Mouse (Mus musculus) right cerebral cortex, postnatal 25 days (tissue): ENCODE measurements around the gene Zbtb20.

Source experiments
- DNase-seq: peaks from one replicate; pipeline ENCODE4 v3.0.0; 2022

Gene Zbtb20

DNA sequence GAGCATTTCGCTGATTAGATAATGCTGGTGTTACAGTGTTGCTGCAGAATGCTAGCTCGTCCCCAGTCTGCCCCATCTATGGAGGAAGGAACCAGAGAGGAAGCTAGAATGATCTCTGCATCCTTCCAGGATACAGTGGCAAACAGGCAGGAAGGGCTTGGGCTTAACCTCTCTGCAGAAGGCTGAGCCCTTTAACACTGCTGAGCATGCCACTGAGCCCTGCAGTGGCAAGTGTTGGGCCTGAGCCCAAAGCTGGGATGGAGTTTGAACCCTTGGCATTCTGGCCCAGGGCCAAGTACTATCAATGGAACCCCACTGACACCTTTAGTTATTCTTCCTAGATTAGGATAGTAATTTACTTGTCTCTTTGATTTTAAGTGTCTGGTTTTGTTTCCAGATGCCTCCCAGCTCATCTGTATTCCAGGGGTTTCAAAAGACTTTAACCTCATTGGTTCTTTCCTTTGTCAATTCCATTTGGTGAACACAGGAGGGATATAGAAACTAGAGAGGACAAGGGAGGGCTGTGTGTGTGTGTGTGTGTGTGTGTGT lies 532.0 kb downstream of the Zbtb20 start:
- no peak for DNase-seq

DNA sequence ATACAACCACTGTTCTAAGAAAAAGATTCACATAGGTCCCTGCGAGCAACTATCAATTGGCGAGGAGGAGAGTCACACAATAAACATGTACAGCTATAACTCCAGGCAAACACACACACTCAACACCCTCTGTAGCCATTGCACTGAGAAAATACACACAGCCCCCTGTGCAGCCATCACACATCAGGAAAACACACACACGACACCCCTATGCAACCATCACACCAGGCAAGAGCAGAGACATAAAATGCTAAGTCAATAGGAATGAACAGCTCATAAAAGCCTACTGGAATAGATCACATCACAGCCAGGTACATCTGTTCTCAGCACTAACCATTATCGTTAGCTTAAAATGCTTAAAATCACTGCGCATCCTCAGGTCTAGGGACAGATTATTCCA lies 532.9 kb downstream of the Zbtb20 start:
- no peak for DNase-seq

DNA sequence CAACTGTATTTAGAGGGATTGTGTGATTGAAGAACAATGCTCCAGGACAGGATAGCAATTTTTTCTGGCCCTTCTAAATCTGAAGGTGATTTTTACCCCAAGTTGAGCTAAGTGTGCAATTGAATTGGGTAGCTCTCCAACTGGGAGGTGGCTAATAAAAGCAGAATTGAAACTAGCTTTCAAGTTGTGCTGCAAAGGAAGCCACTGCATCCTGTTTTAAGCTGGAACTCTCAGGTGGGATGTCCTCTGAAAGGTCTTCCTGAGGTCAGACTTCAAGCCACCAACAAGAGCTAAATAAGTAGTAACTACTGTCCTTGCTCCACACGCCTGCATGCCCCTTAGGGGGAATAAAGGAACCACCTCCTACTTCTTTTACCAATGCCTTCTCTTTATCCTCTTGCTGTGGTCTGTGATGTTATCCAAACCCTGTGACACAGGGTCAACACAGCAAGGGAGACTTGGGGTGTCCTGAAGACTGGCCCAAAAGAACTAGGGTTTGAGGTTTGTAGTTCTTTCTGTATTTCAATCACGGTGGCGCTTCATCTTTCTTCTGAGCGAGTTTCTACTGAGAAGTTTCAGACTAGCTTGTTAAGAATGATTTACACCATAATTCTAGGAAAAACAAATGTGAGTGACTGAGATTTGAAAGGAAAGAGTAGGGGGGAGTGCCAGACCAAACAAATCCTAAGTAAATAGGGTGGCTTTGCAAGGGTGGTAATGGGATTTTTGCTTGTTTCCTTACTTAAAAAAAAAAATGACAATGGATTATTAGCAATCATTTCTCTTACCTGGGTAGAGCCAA lies 533.6 kb downstream of the Zbtb20 start:
- no peak for DNase-seq

DNA sequence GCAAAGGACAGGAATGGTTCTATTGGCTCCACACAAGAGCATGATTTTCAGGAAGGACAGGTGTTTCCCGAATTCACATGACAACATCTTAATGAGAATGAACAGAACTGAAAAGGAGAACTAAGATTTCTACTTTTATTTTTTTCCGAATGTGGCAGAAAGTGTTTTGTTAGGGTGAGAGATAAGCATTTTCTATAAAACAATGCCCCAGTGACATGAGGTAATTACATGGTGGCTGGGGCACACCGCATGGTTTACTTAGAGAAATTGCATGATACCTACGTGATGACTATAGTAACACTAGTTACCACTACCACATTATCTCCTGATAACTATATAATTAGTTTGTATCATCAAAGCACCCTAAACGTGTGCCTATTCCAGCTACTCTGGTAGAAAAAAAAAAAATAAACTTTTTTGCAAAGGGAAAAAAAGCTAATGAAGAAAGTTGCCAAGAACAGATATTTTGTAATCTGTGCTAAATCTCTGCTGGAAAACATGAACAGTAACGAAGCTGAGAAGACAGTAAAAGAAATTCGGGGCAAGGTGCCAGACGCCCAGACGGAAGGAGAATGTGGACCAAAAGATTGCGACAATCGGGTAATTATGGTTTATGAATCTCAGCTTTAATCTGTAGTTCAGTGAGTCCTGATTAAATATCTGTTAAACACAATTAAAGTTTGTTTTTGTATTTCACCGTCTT lies 534.4 kb downstream of the Zbtb20 start:
- DNase-seq = peak; percentile 13

DNA sequence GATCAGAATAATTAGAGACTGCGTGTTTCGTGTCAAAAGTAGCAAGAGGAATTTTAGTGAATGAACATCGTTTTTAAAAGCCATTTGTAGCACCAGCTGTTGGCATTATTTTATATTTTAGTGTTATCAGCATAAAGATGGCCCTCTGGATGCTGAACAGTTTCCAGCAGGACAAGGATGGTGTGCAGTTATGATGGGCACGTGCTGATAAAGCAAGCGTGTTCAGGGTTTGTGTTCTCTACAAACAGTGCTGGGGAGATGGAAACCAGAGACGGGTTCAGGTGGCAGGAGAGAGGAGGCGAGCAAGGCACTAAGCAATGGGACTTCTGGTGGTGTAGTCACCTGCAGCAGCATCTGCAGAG lies 534.9 kb downstream of the Zbtb20 start:
- DNase-seq = no peak

DNA sequence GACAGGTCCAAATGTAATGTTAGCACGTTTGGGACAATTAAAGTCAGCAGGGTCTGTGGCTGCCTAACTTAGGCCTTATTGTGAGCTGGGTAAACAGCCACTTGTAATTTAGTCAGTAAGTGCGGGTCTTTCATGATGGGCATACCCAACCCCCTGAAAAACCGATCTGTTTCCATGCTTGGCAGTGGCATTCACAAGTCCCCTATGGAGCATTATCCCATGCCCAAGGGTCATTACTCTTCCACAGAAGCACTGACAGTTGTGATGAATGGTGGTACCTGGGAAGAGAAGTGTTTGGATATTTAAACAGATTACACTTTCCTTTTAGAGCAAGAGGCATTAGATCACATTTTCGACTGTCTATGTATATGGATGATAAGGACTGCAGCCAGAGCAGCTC lies 540.2 kb downstream of the Zbtb20 start:
- no peak for DNase-seq

DNA sequence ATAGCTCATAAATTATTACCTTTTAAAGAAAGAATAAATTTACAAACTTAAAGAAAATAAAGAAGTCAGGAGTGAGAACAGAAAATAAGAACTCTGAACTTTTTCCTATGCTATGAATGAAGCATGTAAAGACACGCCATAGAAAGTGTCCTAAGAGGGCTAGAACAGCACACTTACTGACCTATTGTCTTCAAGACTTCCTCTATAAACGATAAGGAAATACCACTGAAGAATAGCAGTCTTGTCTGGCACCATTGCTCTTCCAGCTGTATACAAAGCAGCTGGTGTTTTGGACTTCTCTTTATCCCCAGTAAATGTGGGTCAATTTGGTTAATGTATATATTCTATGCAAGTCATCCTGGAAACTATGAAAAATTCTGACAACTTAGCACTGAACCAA lies 544.2 kb downstream of the Zbtb20 start:
- no peak for DNase-seq

DNA sequence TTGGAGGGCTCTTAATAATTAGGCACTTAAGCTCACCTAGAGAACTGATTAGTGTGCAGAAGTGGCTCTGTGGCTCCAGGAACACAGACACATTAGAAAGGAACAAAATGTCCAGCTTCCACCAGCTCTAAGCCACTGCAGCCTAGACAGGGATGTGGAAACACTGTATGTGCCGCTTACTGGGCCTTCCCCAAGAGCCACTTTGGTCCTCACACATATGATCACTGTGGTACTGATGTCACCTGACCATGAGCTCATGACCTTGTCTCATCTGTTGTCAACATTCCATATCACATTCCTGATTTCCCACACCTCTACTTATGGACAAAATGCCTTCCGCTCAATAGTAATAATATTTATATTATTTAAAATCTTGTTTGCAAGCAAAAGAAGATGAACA lies 553.3 kb downstream of the Zbtb20 start:
- DNase-seq = no peak

DNA sequence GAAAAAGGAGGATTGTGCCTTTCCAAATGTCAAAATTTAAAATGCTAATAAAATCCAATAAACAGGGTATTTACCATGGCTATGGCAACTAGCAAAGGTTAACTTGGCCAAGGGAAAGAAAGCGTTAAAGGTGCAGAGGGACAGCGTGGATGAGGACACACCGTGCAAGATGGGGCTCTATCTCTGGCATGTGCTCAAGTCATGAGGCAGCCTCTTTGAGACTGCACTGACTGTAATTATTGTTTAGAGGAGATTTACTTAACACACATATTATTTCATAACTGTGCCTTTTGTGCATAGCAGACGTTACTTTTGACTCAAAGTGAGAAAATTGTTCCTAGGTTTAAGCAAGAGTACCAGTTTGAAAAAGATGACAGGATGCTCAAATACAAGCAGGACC lies 554.3 kb downstream of the Zbtb20 start:
- DNase-seq = no peak

DNA sequence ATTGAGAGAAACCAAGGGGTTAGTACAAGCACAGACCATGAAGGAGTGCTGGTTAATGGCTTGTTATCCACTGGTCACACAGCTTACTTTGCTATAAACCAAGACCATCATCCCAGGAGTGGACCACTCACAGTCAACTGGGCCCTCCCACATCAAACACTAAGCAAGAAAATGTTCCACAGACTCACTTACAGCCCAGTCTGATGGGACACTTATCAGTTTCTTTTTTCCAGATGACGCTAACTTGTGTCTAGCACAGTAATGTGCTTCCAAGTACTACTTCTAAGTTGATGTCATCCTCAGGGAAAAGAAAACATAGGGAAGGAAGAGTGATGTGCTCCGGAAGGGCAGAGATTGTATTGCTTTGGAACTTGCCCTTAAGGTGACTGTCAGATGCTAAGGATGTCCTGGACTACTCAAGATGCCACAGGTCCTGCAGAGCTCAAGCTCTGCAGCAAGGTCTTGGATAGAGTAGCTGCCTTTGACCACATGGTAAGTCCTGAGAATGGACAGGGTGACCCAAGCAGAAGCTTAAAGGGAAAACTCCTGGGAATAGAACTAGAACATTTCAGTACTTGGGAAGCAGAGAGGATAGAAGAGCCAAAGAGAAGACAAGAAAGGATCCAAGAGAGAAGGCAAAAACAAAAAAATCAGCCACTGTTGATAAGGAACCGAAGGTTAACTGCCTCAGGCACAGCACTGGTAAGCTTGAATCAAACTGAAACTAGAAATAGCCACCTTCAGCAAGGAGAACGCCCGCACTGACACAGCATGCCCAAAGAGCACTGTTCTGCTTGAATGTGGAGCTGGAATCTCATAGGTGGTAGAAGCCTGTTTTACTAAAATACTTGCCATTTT lies 556.1 kb downstream of the Zbtb20 start:
- DNase-seq = no peak

DNA sequence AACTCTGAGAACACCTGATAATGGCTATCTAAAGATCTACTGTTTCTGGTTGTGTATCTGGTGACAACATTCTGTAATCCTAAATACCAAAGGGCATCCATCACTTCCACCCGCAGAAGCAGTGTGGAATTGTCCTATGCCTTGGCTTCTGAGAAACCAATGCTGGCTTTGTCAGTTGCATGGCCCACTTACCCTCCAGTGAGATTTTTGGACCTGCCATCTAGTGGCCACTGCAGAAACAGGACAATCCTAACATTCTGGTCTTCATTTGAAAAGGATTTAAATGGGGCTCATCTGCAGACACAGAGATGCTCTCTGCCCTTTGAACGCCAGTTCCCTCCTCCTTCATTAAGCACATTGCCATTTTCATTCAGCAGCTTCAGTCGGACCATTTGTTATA lies 559.3 kb downstream of the Zbtb20 start:
- no peak for DNase-seq

DNA sequence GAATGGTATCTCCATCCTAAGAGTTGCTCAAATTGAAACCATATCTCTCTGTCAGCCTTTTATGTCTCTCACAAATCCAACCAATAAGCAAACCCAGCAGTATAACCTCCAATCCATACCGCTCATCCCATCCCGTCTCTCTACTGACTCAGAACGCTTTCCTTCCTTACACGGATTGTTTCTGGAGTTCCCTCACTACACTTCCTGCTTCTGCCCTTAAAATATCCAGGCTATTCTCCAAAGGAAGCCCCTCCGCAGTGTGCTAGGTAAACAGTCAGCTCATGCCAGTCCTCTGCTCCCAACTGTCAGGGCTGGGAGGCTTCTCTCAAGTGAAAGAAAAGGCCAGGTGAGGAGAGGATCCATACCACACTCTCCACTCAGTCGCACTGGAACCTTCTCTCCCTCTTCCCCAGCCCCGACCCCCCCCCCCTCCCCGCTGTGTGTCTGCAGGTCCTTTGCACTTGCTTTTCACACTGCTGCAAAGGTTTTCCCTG lies 563.2 kb downstream of the Zbtb20 start:
- no peak for DNase-seq

DNA sequence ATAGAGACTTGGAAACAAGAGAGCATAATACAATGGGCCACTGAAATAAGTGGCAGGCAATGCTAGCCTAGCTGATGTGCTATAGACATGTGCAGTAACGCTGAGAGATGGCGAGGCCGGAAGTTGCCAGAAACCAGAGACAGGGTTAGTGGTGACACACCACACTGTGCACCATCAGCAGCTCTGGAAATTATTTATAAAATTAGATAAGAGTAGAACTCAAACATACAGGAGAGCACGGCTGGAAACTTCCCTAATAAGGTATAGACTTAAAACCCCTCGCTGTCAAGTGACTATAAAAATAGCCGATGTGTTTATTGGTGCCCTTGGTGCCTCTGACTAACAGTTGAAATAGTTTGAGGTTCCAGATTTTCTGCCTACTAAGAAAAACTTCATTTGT lies 565.7 kb downstream of the Zbtb20 start:
- DNase-seq = no peak

DNA sequence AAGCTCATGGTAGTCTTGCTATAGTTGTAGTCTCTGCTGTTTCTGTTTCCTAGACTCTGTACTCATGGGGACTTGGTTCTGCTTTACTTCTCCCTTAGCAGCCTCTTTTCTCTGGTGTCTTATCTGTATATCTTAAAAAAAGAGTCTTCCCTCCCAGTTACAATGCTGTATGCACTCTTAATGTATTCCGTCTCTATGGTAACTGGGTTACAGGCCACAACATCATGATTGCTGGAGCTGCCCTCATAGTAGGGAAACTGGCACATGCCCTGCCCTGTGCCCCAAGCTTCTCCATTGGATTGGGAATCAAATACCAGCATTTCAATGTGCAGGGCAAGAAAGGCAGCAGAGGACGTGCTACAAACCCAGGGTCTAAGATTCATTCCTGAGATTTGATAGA lies 567.4 kb downstream of the Zbtb20 start:
- DNase-seq = no peak

DNA sequence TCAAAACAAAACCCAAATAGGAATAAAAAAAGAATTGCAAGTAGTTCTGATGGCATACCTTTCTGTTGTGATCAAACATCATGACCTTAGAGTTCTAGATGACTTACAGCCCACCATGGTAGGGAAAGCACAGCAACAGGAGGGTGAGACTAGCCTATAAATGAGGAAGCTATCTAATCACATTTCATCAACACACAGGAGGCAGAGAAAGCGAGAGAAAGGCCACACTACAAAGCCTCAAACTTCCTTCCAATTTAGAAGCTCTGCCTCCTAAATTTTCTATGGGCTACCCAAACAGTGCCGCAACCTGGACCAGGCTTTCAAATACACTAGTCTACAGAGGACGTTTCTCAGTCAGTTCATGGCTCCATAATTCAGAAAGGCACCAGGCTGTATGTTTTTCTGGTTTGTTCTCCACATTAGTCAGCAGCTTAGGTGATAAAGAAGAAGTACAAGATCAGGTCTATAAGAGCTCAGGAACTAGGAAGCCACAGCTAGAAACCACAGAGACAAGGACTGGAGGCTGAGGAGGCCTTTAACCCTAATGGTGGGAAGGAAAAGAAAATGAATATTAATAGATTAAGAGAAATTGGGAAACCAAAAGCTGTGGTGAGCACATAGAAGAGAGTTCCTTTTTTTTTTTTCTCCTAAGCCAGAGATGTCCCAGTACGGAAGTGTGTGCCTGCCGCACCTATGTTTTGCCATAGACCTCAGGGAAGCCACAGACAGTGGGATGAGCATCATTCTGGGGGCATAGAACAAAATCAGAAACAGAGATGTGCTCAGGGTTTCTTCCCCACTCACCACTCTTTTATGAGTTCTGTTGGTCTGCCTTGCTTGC lies 572.7 kb downstream of the Zbtb20 start:
- DNase-seq = no peak

DNA sequence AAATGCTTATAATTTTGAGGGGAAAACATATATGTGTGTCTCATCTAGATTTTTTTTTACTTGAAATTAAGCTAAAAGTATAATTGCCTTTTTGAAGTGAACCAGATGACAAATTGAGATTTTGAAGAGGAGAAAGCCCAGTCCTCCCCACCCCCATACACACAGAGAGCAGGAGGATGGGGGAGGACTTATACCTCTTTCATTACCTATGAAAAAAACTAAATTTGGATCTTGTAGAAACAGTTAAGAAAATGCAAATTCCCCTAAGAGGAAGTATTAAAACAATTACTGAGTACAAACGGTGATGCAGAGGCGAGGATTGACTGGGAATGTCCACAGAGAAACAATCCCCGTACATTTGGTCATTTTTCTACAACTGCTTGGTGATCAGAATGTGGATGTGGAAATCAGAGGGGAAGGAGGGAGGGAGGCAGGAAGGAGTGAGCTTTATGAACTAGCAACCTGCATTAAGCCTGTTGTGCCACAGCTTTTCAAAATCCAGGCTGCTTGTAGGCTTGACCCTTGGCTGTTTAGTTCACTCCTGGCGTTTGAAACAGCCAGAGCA lies 578.8 kb downstream of the Zbtb20 start:
- DNase-seq = no peak

DNA sequence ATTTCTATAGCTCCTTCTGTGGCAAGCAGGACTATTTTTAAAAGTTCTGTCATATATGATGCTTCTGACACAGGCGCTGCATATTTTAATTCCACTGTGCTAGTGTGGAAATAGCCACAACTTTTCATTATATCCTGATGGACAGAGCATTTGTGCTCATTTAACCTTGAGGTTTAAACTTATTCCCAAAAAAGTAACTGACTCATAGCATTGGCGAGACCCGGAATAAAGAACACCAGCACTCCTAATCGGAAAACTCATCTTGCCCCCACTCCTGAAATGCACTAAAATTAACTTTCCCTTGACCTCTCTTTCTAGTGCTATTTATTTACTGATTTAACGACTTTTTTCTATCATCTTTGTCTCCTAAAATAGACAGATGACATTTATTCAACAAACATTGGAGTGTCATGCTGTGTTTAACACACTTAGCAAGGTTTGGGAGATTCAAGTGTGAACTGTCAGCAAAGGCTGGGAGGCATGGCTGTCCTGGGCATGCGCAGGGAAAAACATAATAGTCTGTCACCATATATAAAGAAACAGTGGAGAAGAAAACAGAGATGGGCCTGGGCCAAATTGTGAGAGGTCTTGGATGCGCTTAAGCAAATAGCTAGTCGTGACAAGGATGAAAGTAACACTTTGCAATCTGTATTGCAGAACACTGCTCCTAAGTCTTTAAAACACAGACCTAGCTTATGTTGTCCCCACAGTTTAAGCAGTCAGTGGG lies 580.9 kb downstream of the Zbtb20 start:
- DNase-seq = no peak

DNA sequence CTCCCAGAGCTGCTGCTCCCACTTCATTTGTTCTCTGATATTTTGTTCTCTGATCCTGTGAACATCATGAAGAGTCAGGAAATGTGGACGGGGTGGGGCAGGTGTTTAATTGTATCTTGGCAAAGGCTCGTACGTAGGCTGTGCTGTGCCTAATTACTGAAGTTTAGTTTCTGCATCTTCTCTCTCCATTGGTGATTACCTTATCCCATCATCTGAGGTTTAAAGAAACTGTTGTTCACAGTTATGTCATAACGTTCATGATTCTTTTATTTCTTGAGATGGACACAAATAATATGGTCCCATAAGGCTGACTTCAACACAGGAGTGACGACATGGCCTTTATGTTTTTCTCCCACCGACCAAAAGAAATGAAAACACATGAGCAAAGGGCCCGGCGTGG lies 582.1 kb downstream of the Zbtb20 start:
- DNase-seq = no peak

DNA sequence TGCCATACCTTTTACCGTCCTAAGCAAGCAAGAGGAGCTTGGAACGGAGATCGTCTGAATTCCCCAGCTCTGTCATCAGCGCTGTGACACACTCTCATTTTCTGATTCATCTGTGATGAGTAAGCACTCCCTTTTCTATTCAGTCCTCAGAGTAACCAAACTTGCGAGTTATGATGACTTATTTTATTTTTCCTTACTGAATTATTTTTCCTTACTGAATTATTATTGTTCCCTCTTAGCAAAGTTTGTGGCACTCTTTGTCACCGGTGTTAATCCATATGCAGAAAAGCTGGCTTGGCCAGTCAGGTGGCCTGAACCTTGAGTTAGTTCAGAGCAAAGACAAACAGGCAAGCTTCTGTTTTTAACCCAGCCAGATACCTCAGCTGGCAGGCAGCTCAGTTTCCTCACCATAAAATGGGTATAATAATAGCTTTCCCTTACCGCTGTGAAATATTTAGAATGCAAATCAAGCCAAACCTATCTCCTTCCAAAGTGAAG lies 583.1 kb downstream of the Zbtb20 start:
- DNase-seq = no peak

DNA sequence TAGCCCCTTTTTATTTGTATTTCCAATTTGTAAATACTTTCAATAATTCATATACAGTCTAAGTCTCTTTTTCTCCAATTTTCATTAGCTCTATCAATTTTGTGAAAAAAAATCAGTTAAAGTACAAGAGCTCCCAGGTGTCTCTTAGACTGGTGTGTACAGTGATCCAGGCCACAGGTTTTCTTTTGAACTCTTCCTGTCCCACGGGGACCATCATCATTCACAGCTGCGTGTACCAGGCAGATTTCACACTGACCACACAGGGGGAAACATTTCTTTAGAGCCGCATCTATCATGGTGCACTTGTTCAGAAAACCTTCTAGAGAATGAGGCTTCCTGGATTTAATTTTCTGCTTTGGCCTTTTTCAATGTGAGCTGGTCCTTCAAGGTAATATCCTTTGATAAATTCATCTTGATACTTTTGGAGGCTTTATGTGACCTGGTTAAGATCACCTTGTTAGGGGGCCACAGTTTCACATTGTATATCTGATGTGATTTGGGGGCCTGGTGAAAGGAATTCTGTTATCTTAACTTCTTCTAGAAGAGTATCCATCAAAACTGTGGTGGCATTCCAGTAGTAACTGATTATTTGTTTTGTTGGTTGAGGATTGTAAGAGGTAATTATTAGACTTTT lies 586.2 kb downstream of the Zbtb20 start:
- DNase-seq = no peak
